In the genomic region with DNA sequence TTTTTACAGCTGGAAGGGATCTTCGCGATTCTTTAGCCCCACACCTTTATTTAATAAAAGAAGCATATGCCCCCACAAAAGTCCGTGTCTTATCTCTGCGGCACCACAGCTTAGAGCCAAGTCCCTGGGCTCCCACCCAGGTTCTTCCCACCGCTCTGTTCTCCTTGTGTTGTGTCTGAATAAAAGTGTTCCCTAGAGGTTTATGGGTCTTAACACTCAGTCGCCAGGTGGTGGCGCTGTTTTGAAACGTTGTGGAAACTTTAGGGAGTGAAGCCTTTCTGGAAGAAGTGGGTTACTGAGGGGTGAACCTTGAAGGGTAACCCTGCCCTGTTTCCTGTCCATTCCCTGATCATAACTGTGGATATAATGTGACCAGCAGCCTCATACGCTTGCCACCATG, we compare ENCODE assay signal across 8 mouse cellular contexts.
A peak's percentile ranks its signal among the peaks of the same experiment; 100 is the strongest.
DNase-seq lines count a peak whose midpoint lies in the region.

No protein-coding gene starts in this region.

- DNase-seq in cerebellum, postnatal 14 days: peak; percentile 53 to 74
- DNase-seq in cerebellum, adult 11 months: no peak
- DNase-seq in left cerebral cortex, adult 18-20 months (ENCODE audit: low spot score in 2 of 2): peak; percentile 30 to 56
- no peak for DNase-seq in left cerebral cortex, adult 8-10 months (ENCODE audit: low spot score in 2 of 2)
- DNase-seq in brain, adult 2 months (ENCODE audit: low read depth, low spot score): peak; percentile 45
- peak; percentile 13 to 67 for DNase-seq in kidney, postnatal 36 days
- DNase-seq in retina, postnatal 1 day: peak; percentile 71
- no peak for DNase-seq in spleen, postnatal 14 days (ENCODE audit: low spot score in 2 of 2)

Comparison
In these comparisons a context has a peak if more than half of its experiments do, and no peak if none do; other contexts are left out.
1. DNase-seq: peak in cerebellum, postnatal 14 days (2 of 2), left cerebral cortex, adult 18-20 months (2 of 2), brain, adult 2 months (single experiment), kidney, postnatal 36 days (2 of 2) and retina, postnatal 1 day (single experiment); none in cerebellum, adult 11 months (single experiment), left cerebral cortex, adult 8-10 months (0 of 2) and spleen, postnatal 14 days (0 of 2).